Mouse (Mus musculus): ENCODE data around the gene Trpc2. TPM values are rescaled to one million over a fixed set of nuclear protein-coding genes. Genes with fewer than 3 reads are reported as not detected.

Gene Trpc2
- polyA plus RNA-seq, 1 experiment, result not detected

GRCm38 (mm10) chr7:102106700-102107141, 23.8 kb downstream of the Trpc2 start:
- Histone ChIP-seq H3K4me1 (ENCODE audit: control insufficient read depth, insufficient read depth, low read length) (no peaks in the 10 kb centered on the region), H3K4me3 (replicated peaks; ENCODE audit: control insufficient read depth, low read depth, low read length) (no peak overlapping the region), H3K27ac (ENCODE audit: control insufficient read depth, insufficient read depth, low read depth, low read length, poor library complexity) (no peak overlapping the region)
- no peak for TF ChIP-seq CTCF (IDR thresholded peaks at IDR 0.05; ENCODE audit: control insufficient read depth, insufficient read depth, low read length)
- 30% methylated on average over 23 of the region's 23 CpGs for WGBS

- WGBS, result 85% methylated on average over 1 of the region's 1 CpGs
- TF ChIP-seq CTCF (IDR thresholded peaks at IDR 0.05; ENCODE audit: control insufficient read depth, insufficient read depth, low read length) (no peak), POLR2A (IDR thresholded peaks at IDR 0.05; ENCODE audit: borderline replicate concordance, control insufficient read depth, low read depth, low read length) (no peak)
- H3K27ac ChIP-seq (ENCODE audit: control insufficient read depth, insufficient read depth, low read depth, low read length, poor library complexity), result no peak overlapping the region
- H3K4me3 ChIP-seq (replicated peaks; ENCODE audit: control insufficient read depth, low read depth, low read length), result no peak overlapping the region
- no peaks in the 10 kb centered on the region for H3K4me1 ChIP-seq (ENCODE audit: control insufficient read depth, insufficient read depth, low read length)
Measured at GRCm38 (mm10) chr7:102108206-102108605, 25.3 kb downstream of the Trpc2 start.

- no peak for TF ChIP-seq POLR2A (IDR thresholded peaks at IDR 0.05; ENCODE audit: borderline replicate concordance, control insufficient read depth, low read depth, low read length)
- no peak for TF ChIP-seq CTCF (IDR thresholded peaks at IDR 0.05; ENCODE audit: control insufficient read depth, insufficient read depth, low read length)
Measured at GRCm38 (mm10) chr7:102109171-102109570, 26.3 kb downstream of the Trpc2 start, which contains the start of gene Art5. TSS of gene Art5 (minus strand) at chr7:102109489.

GRCm38 (mm10) chr7:102109746-102110145, 26.8 kb downstream of the Trpc2 start:
- TF ChIP-seq CTCF (IDR thresholded peaks at IDR 0.05; ENCODE audit: control insufficient read depth, insufficient read depth, low read length) (no peak), POLR2A (IDR thresholded peaks at IDR 0.05; ENCODE audit: borderline replicate concordance, control insufficient read depth, low read depth, low read length) (no peak)
- no peak overlapping the region for H3K27ac ChIP-seq (ENCODE audit: control insufficient read depth, insufficient read depth, low read depth, low read length, poor library complexity)
- 61% methylated on average over 4 of the region's 4 CpGs for WGBS
- H3K4me1 ChIP-seq (ENCODE audit: control insufficient read depth, insufficient read depth, low read length), result no peaks in the 10 kb centered on the region
- no peak overlapping the region for H3K4me3 ChIP-seq (replicated peaks; ENCODE audit: control insufficient read depth, low read depth, low read length)

More at GRCm38 (mm10) chr7:102109171-102109570, 26.3 kb downstream of the Trpc2 start, which contains the start of gene Art5:
- no peak within 1 kb of the TSS for H3K4me3 ChIP-seq (replicated peaks; ENCODE audit: control insufficient read depth, low read depth, low read length)
- 82% methylated on average over 7 of the region's 7 CpGs for WGBS
- no peak within 1 kb of the TSS for H3K27ac ChIP-seq (ENCODE audit: control insufficient read depth, insufficient read depth, low read depth, low read length, poor library complexity)
- no peaks in the 10 kb centered on the region for H3K4me1 ChIP-seq (ENCODE audit: control insufficient read depth, insufficient read depth, low read length)

GRCm38 (mm10) chr7:102113151-102113729, 30.3 kb downstream of the Trpc2 start:
- Histone ChIP-seq H3K4me1 (ENCODE audit: control insufficient read depth, insufficient read depth, low read length) (no peaks in the 10 kb centered on the region), H3K27ac (ENCODE audit: control insufficient read depth, insufficient read depth, low read depth, low read length, poor library complexity) (no peak overlapping the region), H3K4me3 (replicated peaks; ENCODE audit: control insufficient read depth, low read depth, low read length) (no peak overlapping the region)
- WGBS, result 89% methylated on average over 45 of the region's 45 CpGs
- no peak for TF ChIP-seq CTCF (IDR thresholded peaks at IDR 0.05; ENCODE audit: control insufficient read depth, insufficient read depth, low read length)
- no peak for TF ChIP-seq POLR2A (IDR thresholded peaks at IDR 0.05; ENCODE audit: borderline replicate concordance, control insufficient read depth, low read depth, low read length)

GRCm38 (mm10) chr7:102116579-102117331, 33.8 kb downstream of the Trpc2 start, which contains the start of gene Chrna10:
TSS of gene Chrna10 (minus strand) at chr7:102116828.
- no peak within 1 kb of the TSS for H3K27ac ChIP-seq (ENCODE audit: control insufficient read depth, insufficient read depth, low read depth, low read length, poor library complexity)
- 58% methylated on average over 7 of the region's 7 CpGs for WGBS
- no peak for TF ChIP-seq CTCF (IDR thresholded peaks at IDR 0.05; ENCODE audit: control insufficient read depth, insufficient read depth, low read length)
- no peak for TF ChIP-seq POLR2A (IDR thresholded peaks at IDR 0.05; ENCODE audit: borderline replicate concordance, control insufficient read depth, low read depth, low read length)
- H3K4me1 ChIP-seq (ENCODE audit: control insufficient read depth, insufficient read depth, low read length), result no peaks in the 10 kb centered on the region
- no peak within 1 kb of the TSS for H3K4me3 ChIP-seq (replicated peaks; ENCODE audit: control insufficient read depth, low read depth, low read length)

- no peak overlapping the region for H3K27ac ChIP-seq (ENCODE audit: control insufficient read depth, insufficient read depth, low read depth, low read length, poor library complexity)
- H3K4me3 ChIP-seq (replicated peaks; ENCODE audit: control insufficient read depth, low read depth, low read length), result no peak overlapping the region
- TF ChIP-seq POLR2A (IDR thresholded peaks at IDR 0.05; ENCODE audit: borderline replicate concordance, control insufficient read depth, low read depth, low read length) (no peak), CTCF (IDR thresholded peaks at IDR 0.05; ENCODE audit: control insufficient read depth, insufficient read depth, low read length) (no peak)
- 71% methylated on average over 6 of the region's 6 CpGs for WGBS
- H3K4me1 ChIP-seq (ENCODE audit: control insufficient read depth, insufficient read depth, low read length), result no peaks in the 10 kb centered on the region
Measured at GRCm38 (mm10) chr7:102117382-102117781, 34.5 kb downstream of the Trpc2 start.

GRCm38 (mm10) chr7:102120326-102120725, 37.4 kb downstream of the Trpc2 start:
- no peak overlapping the region for H3K27ac ChIP-seq (ENCODE audit: control insufficient read depth, insufficient read depth, low read depth, low read length, poor library complexity)
- WGBS, result 91% methylated on average over 10 of the region's 10 CpGs
- H3K4me1 ChIP-seq (ENCODE audit: control insufficient read depth, insufficient read depth, low read length), result no peaks in the 10 kb centered on the region
- H3K4me3 ChIP-seq (replicated peaks; ENCODE audit: control insufficient read depth, low read depth, low read length), result no peak overlapping the region
- TF ChIP-seq CTCF (IDR thresholded peaks at IDR 0.05; ENCODE audit: control insufficient read depth, insufficient read depth, low read length) (no peak), POLR2A (IDR thresholded peaks at IDR 0.05; ENCODE audit: borderline replicate concordance, control insufficient read depth, low read depth, low read length) (no peak)

Data from bone marrow, adult 2 months (tissue).